Mouse (Mus musculus) embryo, embryonic 10.5 days (tissue): ENCODE measurements around the gene Defa32.
"Not testable (repeated sequence)": the region's sequence is repeated elsewhere in the genome, so short reads cannot be mapped to it uniquely, and the experiment has no call there.

Experiments
- DNase-seq: peaks from one replicate; pipeline ENCODE4 v3.0.0-alpha.2; 2015; ENCODE audit warnings: low spot score

Gene Defa32

GRCm38 (mm10) chr8:21528732-21529131, at the start of gene Defa32:
TSS of gene Defa32 (plus strand) at chr8:21529032.
- DNase-seq: not testable (repeated sequence)

GRCm38 (mm10) chr8:21508958-21509357, 19.9 kb upstream of the Defa32 start, which contains the start of gene Defa20:
TSS of gene Defa20 (plus strand) at chr8:21509258.
- not testable (repeated sequence) for DNase-seq

- DNase-seq: not testable (repeated sequence)
These were observed 36.3 kb downstream of the Defa32 start, which contains the start of gene Defa37 for GRCm38 (mm10) chr8:21565086-21565485. TSS of gene Defa37 (plus strand) at chr8:21565386.
